Mouse (Mus musculus): ENCODE results near the gene Usp13.

Usp13 gene

GRCm38 (mm10) chr3:32817357-32818326, at the start of gene Usp13:
Gene Usp13 (plus strand): TSS chr3:32817546.
- DNase-seq (ENCODE audit: low spot score) = peak; percentile 52

GRCm38 (mm10) chr3:32770781-32771180, 46.6 kb upstream of the Usp13 start:
- DNase-seq (ENCODE audit: low spot score) = no peak

GRCm38 (mm10) chr3:32817001-32817356, 367 bp upstream of the Usp13 start:
- no peak for DNase-seq (ENCODE audit: low spot score)

- DNase-seq (ENCODE audit: low spot score) = no peak
Observed at GRCm38 (mm10) chr3:32818327-32818900, 1.1 kb downstream of the Usp13 start.

- no peak for DNase-seq (ENCODE audit: low spot score)
Observed at GRCm38 (mm10) chr3:32822620-32823019, 5.3 kb downstream of the Usp13 start.

- DNase-seq (ENCODE audit: low spot score) = no peak
Observed at GRCm38 (mm10) chr3:32824923-32825322, 7.6 kb downstream of the Usp13 start.

- no peak for DNase-seq (ENCODE audit: low spot score)
Observed at GRCm38 (mm10) chr3:32825964-32826479, 8.7 kb downstream of the Usp13 start.

GRCm38 (mm10) chr3:32826701-32827100, 9.4 kb downstream of the Usp13 start:
- DNase-seq (ENCODE audit: low spot score) = no peak

- DNase-seq (ENCODE audit: low spot score) = no peak
Observed at GRCm38 (mm10) chr3:32833871-32834270, 16.5 kb downstream of the Usp13 start.

- no peak for DNase-seq (ENCODE audit: low spot score)
Observed at GRCm38 (mm10) chr3:32837847-32838246, 20.5 kb downstream of the Usp13 start.

GRCm38 (mm10) chr3:32856362-32857107, 39.2 kb downstream of the Usp13 start:
- no peak for DNase-seq (ENCODE audit: low spot score)

GRCm38 (mm10) chr3:32871081-32871480, 53.7 kb downstream of the Usp13 start:
- no peak for DNase-seq (ENCODE audit: low spot score)

GRCm38 (mm10) chr3:32886386-32886785, 69.0 kb downstream of the Usp13 start:
- DNase-seq (ENCODE audit: low spot score) = no peak

- no peak for DNase-seq (ENCODE audit: low spot score)
Observed at GRCm38 (mm10) chr3:32888886-32889285, 71.5 kb downstream of the Usp13 start.

- DNase-seq (ENCODE audit: low spot score) = no peak
Observed at GRCm38 (mm10) chr3:32890174-32890573, 72.8 kb downstream of the Usp13 start.

GRCm38 (mm10) chr3:32903462-32903861, 86.1 kb downstream of the Usp13 start:
- no peak for DNase-seq (ENCODE audit: low spot score)

- DNase-seq (ENCODE audit: low spot score) = no peak
Observed at GRCm38 (mm10) chr3:32904599-32904998, 87.3 kb downstream of the Usp13 start.

- no peak for DNase-seq (ENCODE audit: low spot score)
Observed at GRCm38 (mm10) chr3:32905850-32906779, 88.8 kb downstream of the Usp13 start.

GRCm38 (mm10) chr3:32908400-32908799, 91.1 kb downstream of the Usp13 start:
- DNase-seq (ENCODE audit: low spot score) = no peak

- no peak for DNase-seq (ENCODE audit: low spot score)
Observed at GRCm38 (mm10) chr3:32910071-32910551, 92.8 kb downstream of the Usp13 start.

- DNase-seq (ENCODE audit: low spot score) = no peak
Observed at GRCm38 (mm10) chr3:32924168-32924567, 106.8 kb downstream of the Usp13 start.

All from urinary bladder, postnatal 25 days (tissue).